Comparison of ENCODE assay signal across 8 mouse cellular contexts in the genomic region with DNA sequence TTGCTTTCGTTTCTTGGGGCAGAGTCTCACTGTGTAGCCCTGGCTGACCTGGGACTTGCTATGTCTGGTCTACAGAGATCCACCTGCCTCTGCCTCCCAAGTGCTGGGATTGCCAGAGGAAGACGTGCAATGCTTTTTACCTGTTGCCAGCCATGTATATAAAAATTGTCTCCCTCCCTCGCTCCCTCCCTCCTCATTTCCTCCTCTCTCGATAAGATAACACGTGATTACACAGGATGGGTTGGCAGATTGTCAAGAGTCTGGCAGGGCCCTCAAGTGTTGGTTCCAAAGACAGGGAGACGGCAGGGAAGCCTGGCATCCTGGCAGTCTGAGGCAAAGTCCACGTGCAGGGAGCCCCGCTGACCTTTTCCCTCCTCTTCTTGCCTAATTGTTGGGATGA. TPM values are rescaled to one million over a fixed set of nuclear protein-coding genes. Genes with fewer than 3 reads are reported as not detected.
DNase-seq lines count a peak whose midpoint lies in the region; ATAC-seq and TF ChIP-seq lines count a peak whose summit lies in the region.

No protein-coding gene starts in this region.

- WGBS in liver, embryonic 13.5 days (ENCODE audit: insufficient replicate concordance) = 37% methylated on average over 8 of the region's 8 CpGs
- WGBS in liver, embryonic 11.5 days = 56% methylated on average over 8 of the region's 8 CpGs
- WGBS in intestine, embryonic 15.5 days = 42% methylated on average over 8 of the region's 8 CpGs

- H3K4me3 ChIP-seq in liver, embryonic 13.5 days (replicated peaks) = no peak overlapping the region
- H3K4me3 ChIP-seq in liver, embryonic 11.5 days (ENCODE audit: low read depth, low read length) = no peak overlapping the region
- H3K4me3 ChIP-seq in intestine, embryonic 15.5 days (replicated peaks) = no peak overlapping the region
- H3K4me3 ChIP-seq in gastrocnemius, adult 2 months = no peak overlapping the region

- H3K9me3 ChIP-seq in liver, embryonic 13.5 days (replicated peaks) = no peaks in the 10 kb centered on the region
- no peaks in the 10 kb centered on the region for H3K9me3 ChIP-seq in liver, embryonic 11.5 days (ENCODE audit: control insufficient read depth, low read length)
- H3K9me3 ChIP-seq in intestine, embryonic 15.5 days = no peaks in the 10 kb centered on the region

- H3K9ac ChIP-seq in liver, embryonic 13.5 days = 0 out of 2 replicates have a peak overlapping the region, but pooled peaks have one; percentile 13
- no peak overlapping the region for H3K9ac ChIP-seq in liver, embryonic 11.5 days (ENCODE audit: low read depth, low read length)
- no peak overlapping the region for H3K9ac ChIP-seq in intestine, embryonic 15.5 days

- intact Hi-C loops in gastrocnemius, adult 2 months (cut with DNase I) = no loop called here

- 0 out of 2 replicates have a peak, but pooled peaks cover 3% of the 10 kb centered on the region for H3K36me3 ChIP-seq in liver, embryonic 13.5 days
- H3K36me3 ChIP-seq in liver, embryonic 11.5 days (ENCODE audit: control insufficient read depth, insufficient read depth, low read length) = peaks cover 3% of the 10 kb centered on the region; the same call in 1 of the 2 replicates
- H3K36me3 ChIP-seq in intestine, embryonic 15.5 days = no peaks in the 10 kb centered on the region

- peaks cover 67% of the 10 kb centered on the region for H3K4me1 ChIP-seq in liver, embryonic 13.5 days (replicated peaks)
- H3K4me1 ChIP-seq in liver, embryonic 11.5 days (replicated peaks; ENCODE audit: control insufficient read depth, insufficient read depth, low read length) = peaks cover 43% of the 10 kb centered on the region
- peaks cover 39% of the 10 kb centered on the region for H3K4me1 ChIP-seq in intestine, embryonic 15.5 days (replicated peaks)

- H3K27me3 ChIP-seq in liver, embryonic 13.5 days = no peaks in the 10 kb centered on the region
- no peaks in the 10 kb centered on the region for H3K27me3 ChIP-seq in liver, embryonic 11.5 days (replicated peaks; ENCODE audit: control insufficient read depth, insufficient read depth, low read length)
- no peaks in the 10 kb centered on the region for H3K27me3 ChIP-seq in intestine, embryonic 15.5 days (replicated peaks)

- peak; percentile 65 to 66 for DNase-seq in cerebellum, postnatal 10 days
- DNase-seq in cerebellum, adult 11-12 months = no peak
- no peak for DNase-seq in liver, embryonic 13.5 days
- DNase-seq in liver, embryonic 11.5 days (ENCODE audit: low spot score) = no peak
- DNase-seq in lung, postnatal 25 days (ENCODE audit: low spot score) = peak; percentile 69
- no peak for DNase-seq in layer of hippocampus, adult 8-10 months (ENCODE audit: low spot score in 2 of 2)
- no peak for DNase-seq in gastrocnemius, adult 2 months

- TF ChIP-seq CTCF in gastrocnemius, adult 2 months (IDR thresholded peaks at IDR 0.05) = no peak

- ATAC-seq in liver, embryonic 13.5 days (ENCODE audit: low read depth) = no peak
- ATAC-seq in liver, embryonic 11.5 days (replicated peaks; ENCODE audit: low FRiP score) = no peak
- peak; percentile 25; the same call in 1 of the 2 replicates for ATAC-seq in intestine, embryonic 15.5 days

- H3K4me2 ChIP-seq in liver, embryonic 13.5 days = 0 out of 2 replicates have a peak overlapping the region, but pooled peaks have one; percentile 19
- H3K4me2 ChIP-seq in liver, embryonic 11.5 days = no peak overlapping the region
- no peak overlapping the region for H3K4me2 ChIP-seq in intestine, embryonic 15.5 days (replicated peaks)

- no peak overlapping the region; the same call in 1 of the 2 replicates for H3K27ac ChIP-seq in liver, embryonic 13.5 days
- no peak overlapping the region for H3K27ac ChIP-seq in liver, embryonic 11.5 days (ENCODE audit: low read depth, low read length)
- H3K27ac ChIP-seq in intestine, embryonic 15.5 days = peak overlapping the region; percentile 10; the same call in 1 of the 2 replicates
- no peak overlapping the region for H3K27ac ChIP-seq in gastrocnemius, adult 2 months

RNA-seq across cellular contexts. Expression of a gene that starts 32.2 kb away (rescaled TPM):
- polyA plus RNA-seq in liver, embryonic 13.5 days (2015; fragmentation: Nextera tagmentation; extraction: Ambion mirVana) = 2.5 and 2.8 TPM in 2 replicates
- polyA plus RNA-seq in liver, embryonic 11.5 days (2014; fragmentation: Nextera tagmentation; extraction: Ambion mirVana) = 10.1 and 11.1 TPM in 2 replicates
- 11.9 and 13.0 TPM in 2 replicates for polyA plus RNA-seq in intestine, embryonic 15.5 days (2015; fragmentation: Nextera tagmentation; extraction: Ambion mirVana)
- total RNA-seq in layer of hippocampus, adult 8-10 months (2022) = 1 to 10 TPM; 1.7 to 2.5 (median 2.0) TPM
- 1 to 10 TPM; 2.2 to 5.7 TPM for total RNA-seq in gastrocnemius, adult 2 months (2021)

Comparison
In these comparisons a context has a peak if more than half of its experiments do, and no peak if none do; other contexts are left out.
1. DNase-seq: peak in cerebellum, postnatal 10 days (2 of 2) and lung, postnatal 25 days (single experiment); none in cerebellum, adult 11-12 months (single experiment), liver, embryonic 13.5 days (single experiment), liver, embryonic 11.5 days (single experiment), layer of hippocampus, adult 8-10 months (0 of 2) and gastrocnemius, adult 2 months (single experiment).